ENCODE assay signal across 23 mouse cellular contexts in genomic region chr4:62326111-62326510, GRCm38 (mm10).
"Had no signal": no experiment of that assay in that cellular context is flagged by ENCODE, and none has a peak within 500 bp of the region (broad histone marks: within the 10 kb centered on the region; RNA-seq: fewer than 3 reads in every experiment).

No protein-coding gene starts in this region.

- H3K9me3 ChIP-seq: limb, embryonic 12.5 days; limb, embryonic 15.5 days; lung, embryonic 15.5 days; neural tube, embryonic 12.5 days; neural tube, embryonic 15.5 days; stomach, embryonic 15.5 days had no signal

- H3K4me3 ChIP-seq: layer of hippocampus, adult 2 months; left cerebral cortex, adult 2 months; limb, embryonic 12.5 days; limb, embryonic 15.5 days; lung, embryonic 15.5 days; neural tube, embryonic 12.5 days; neural tube, embryonic 15.5 days; stomach, embryonic 15.5 days had no signal

- H3K4me2 ChIP-seq: limb, embryonic 12.5 days; limb, embryonic 15.5 days; liver, embryonic 11.5 days; lung, embryonic 15.5 days; midbrain, embryonic 11.5 days; neural tube, embryonic 12.5 days; neural tube, embryonic 15.5 days; stomach, embryonic 15.5 days had no signal

- H3K27ac ChIP-seq: layer of hippocampus, adult 2 months; left cerebral cortex, adult 2 months; limb, embryonic 12.5 days; limb, embryonic 15.5 days; liver, embryonic 14.5 days; lung, embryonic 15.5 days; neural tube, embryonic 12.5 days; neural tube, embryonic 15.5 days; stomach, embryonic 15.5 days had no signal

- H3K9ac ChIP-seq: limb, embryonic 12.5 days; limb, embryonic 15.5 days; liver, embryonic 14.5 days; lung, embryonic 15.5 days; neural tube, embryonic 12.5 days; neural tube, embryonic 15.5 days; stomach, embryonic 15.5 days had no signal

- DNase-seq: kidney, adult 11 months; kidney, adult 9 months; layer of hippocampus, postnatal 36 days; lung, adult 18-20 months; lung, postnatal 10 days; lung, postnatal 36 days; midbrain, embryonic 14.5 days; right cerebral cortex, adult 18-20 months; right cerebral cortex, postnatal 14 days; right cerebral cortex, postnatal 4 days; thymus, adult 18-20 months; thymus, postnatal 36 days had no signal

- H3K27me3 ChIP-seq: limb, embryonic 12.5 days; limb, embryonic 15.5 days; lung, embryonic 15.5 days; neural tube, embryonic 12.5 days; neural tube, embryonic 15.5 days; stomach, embryonic 15.5 days had no signal

- H3K4me1 ChIP-seq: limb, embryonic 12.5 days; limb, embryonic 15.5 days; lung, embryonic 15.5 days; neural tube, embryonic 12.5 days; neural tube, embryonic 15.5 days; stomach, embryonic 15.5 days had no signal
